Mouse (Mus musculus) ES-E14 (cell line): Measurements from ENCODE around the gene Anxa8. TPM values are rescaled to one million over a fixed set of nuclear protein-coding genes. Genes with fewer than 3 reads are reported as not detected.

Experiments
- DNase-seq: peaks from one replicate; pipeline ENCODE4 v3.0.0-alpha.2; 2013; ENCODE audit warnings: low read depth, low spot score
- H3K27ac ChIP-seq: 2 replicates; pipeline ENCODE4 v1.5.1; 2012; ENCODE audit warnings: low read depth, mild to moderate bottlenecking, low read length, moderate library complexity, mixed read lengths; ENCODE audit not compliant: poor library complexity, insufficient read depth, severe bottlenecking
- H3K36me3 ChIP-seq: 2 replicates; pipeline ENCODE4 v1.6.1; 2012; ENCODE audit warnings: mild to moderate bottlenecking, low read length, moderate library complexity, mixed read lengths; ENCODE audit not compliant: control insufficient read depth, poor library complexity, insufficient read depth, severe bottlenecking
- H3K4me1 ChIP-seq, 2 experiments: fragments of 150-350 bp in 1 of 2; sonication (generic) in 1 of 2; 2 replicates each; pipeline ENCODE4 v1.6.1; 2012; ENCODE audit warnings: low read length in 2 of 2, mild to moderate bottlenecking in 1 of 2, mixed read lengths in 1 of 2; ENCODE audit not compliant: control insufficient read depth in 2 of 2, insufficient read depth in 2 of 2, poor library complexity in 1 of 2
- H3K4me3 ChIP-seq, 2 experiments: fragments of 150-350 bp in 1 of 2; sonication (generic) in 1 of 2; 2 replicates each; pipeline ENCODE4 v1.5.1; 2012; ENCODE audit warnings: low read length in 2 of 2, low read depth in 1 of 2, mild to moderate bottlenecking in 1 of 2, mixed read lengths in 1 of 2; ENCODE audit not compliant: insufficient read depth in 1 of 2, poor library complexity in 1 of 2, severe bottlenecking in 1 of 2
- H3K9ac ChIP-seq: 2 replicates; pipeline ENCODE4 v1.6.1; 2012; ENCODE audit warnings: low read depth, mild to moderate bottlenecking, low read length, mixed read lengths; ENCODE audit not compliant: poor library complexity, insufficient read depth, severe bottlenecking
- H3K9me3 ChIP-seq: fragments of 150-350 bp; sonication (generic); 2 replicates; pipeline ENCODE4 v1.6.1; 2012; ENCODE audit warnings: low read depth, mild to moderate bottlenecking, low read length; ENCODE audit not compliant: control insufficient read depth, insufficient read depth
- CHD2 ChIP-seq: IDR thresholded peaks from 2 replicates; pipeline ENCODE4 v1.6.1; 2014; ENCODE audit warnings: mild to moderate bottlenecking, low read depth, low read length, inconsistent platforms
- HCFC1 ChIP-seq: IDR thresholded peaks from 2 replicates; pipeline ENCODE4 v1.6.1; 2012; ENCODE audit warnings: low read length, inconsistent platforms, borderline replicate concordance; ENCODE audit not compliant: insufficient read depth
- MAFK ChIP-seq: IDR thresholded peaks from 2 replicates; pipeline ENCODE4 v1.6.1; 2014; ENCODE audit warnings: mild to moderate bottlenecking, low read depth, low read length, inconsistent platforms; ENCODE audit not compliant: insufficient read depth
- ZC3H11A ChIP-seq: IDR thresholded peaks from 2 replicates; pipeline ENCODE4 v1.6.1; 2012; ENCODE audit warnings: low read depth, mild to moderate bottlenecking, inconsistent platforms, low read length, borderline replicate concordance
- ZNF384 ChIP-seq: IDR thresholded peaks from 2 replicates; pipeline ENCODE4 v1.6.1; 2012; ENCODE audit warnings: low read depth, low read length, inconsistent platforms
- in situ Hi-C, 2 experiments: fragments of 600-800 bp; cut with MboI; formaldehyde crosslinking; loops; one replicate each; pipeline ENCODE4 v1.15.1; 2025; ENCODE audit warnings: low sequenced_read_pairs in 2 of 2, inconsistent platforms in 1 of 2; ENCODE audit not compliant: unreplicated experiment in 2 of 2
- total RNA-seq: library from RNA; depleted of rRNA; stranded (reverse); fragments of 300-350 nt; gene quantifications from 2 replicates; pipeline ENCODE4 v1.2.3, GENCODE M21; 2012; rRNA removed

The Anxa8 gene
- total RNA-seq, result 3.6 and 5.2 TPM in 2 replicates

GRCm38 (mm10) chr14:34085731-34086130 is at the start of gene Anxa8:
Gene Anxa8, plus strand, starts transcription at chr14:34085981.
- H3K4me1 ChIP-seq, result peaks cover 0 to 2% of the 10 kb centered on the region in 2 experiments; a peak in 1 of 4 replicates
- no peak within 1 kb of the TSS for H3K4me3 ChIP-seq
- DNase-seq, result no peak
- H3K27ac ChIP-seq, result no peak within 1 kb of the TSS
- H3K36me3 ChIP-seq, result no peaks in the 10 kb centered on the region
- no peaks in the 10 kb centered on the region for H3K9me3 ChIP-seq
- H3K9ac ChIP-seq, result no peak within 1 kb of the TSS
- no peak for TF ChIP-seq MAFK
- in situ Hi-C loops, result loop anchor here (10.0 to 25.0 kb wide), 4 partner anchors 309 to 702 kb away; partner anchors contain the start of gene Ldb3 (in 2 of the 2)

DNA sequence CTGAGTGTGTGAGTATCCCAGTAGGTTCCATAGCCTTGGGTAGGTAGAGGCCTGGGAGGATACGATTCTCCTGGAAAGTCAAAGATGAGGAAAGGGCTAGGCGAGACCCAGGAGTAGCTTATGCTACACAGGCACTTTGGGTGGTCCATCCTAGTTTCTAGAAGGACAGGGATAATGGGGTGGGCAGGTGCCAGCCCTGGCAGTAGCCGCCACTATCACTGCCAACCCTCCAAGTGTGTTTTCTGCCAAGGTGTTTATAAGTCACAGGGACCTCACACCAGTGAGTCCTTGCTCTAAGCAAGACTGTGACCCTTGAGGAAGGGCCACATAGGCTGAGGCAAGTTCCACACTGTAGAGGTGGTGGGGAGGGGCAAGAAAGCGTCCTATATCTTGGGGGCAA is 44.5 kb upstream of the Anxa8 start:
- no peak overlapping the region for H3K27ac ChIP-seq
- no peaks in the 10 kb centered on the region for H3K9me3 ChIP-seq
- no peaks in the 10 kb centered on the region for H3K36me3 ChIP-seq
- TF ChIP-seq MAFK, result no peak
- no peak for TF ChIP-seq ZC3H11A
- no peak for TF ChIP-seq CHD2
- TF ChIP-seq ZNF384, result no peak
- no peak for TF ChIP-seq HCFC1
- H3K4me3 ChIP-seq, result no peak overlapping the region
- H3K4me1 ChIP-seq, result no peaks in the 10 kb centered on the region
- in situ Hi-C loops, result no loop called here
- H3K9ac ChIP-seq, result no peak overlapping the region
- DNase-seq, result no peak

- no peak for DNase-seq
- no peak for TF ChIP-seq ZNF384
- TF ChIP-seq CHD2, result no peak
- no peak for TF ChIP-seq ZC3H11A
- no peak for TF ChIP-seq HCFC1
- TF ChIP-seq MAFK, result no peak
- Histone ChIP-seq H3K9me3 (no peaks in the 10 kb centered on the region), H3K4me3 (no peak overlapping the region), H3K36me3 (no peaks in the 10 kb centered on the region), H3K9ac (no peak overlapping the region), H3K27ac (no peak overlapping the region), H3K4me1 (no peaks in the 10 kb centered on the region)
- in situ Hi-C loops, result no loop called here
These were observed 42.4 kb upstream of the Anxa8 start for GRCm38 (mm10) chr14:34043341-34043740.

DNA sequence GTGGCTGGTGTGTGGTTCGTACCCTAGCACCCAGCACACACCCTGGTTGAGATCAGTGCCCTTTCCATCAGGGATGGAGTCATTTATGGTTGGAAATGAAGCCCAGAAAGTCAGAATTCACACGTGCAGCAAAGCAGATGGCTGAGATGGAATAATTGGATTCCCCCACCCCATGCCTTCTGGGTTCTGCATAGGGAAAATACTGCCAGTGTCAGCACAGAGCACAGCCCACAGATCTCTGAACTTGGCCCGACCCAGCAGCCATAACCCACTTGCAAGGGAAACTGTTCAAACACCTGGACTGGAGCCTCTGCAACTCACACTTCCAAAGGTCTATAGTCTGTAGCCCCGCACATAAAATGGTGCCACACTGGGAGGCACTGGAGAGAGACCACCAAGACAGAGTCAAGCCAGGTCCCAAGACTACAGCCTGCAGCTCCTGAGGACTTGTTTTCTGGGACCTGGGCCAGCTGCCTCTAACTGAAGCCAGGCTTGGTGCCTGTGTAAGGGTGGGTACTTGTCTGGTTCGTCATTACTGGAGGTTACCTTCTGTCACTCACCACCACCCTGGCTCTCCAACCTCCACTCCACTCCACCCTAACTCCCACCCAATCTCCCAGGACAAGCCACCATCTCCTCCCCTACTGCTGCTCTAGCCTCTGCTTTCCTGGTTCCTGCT is 35.5 kb upstream of the Anxa8 start:
- no peak overlapping the region for H3K9ac ChIP-seq
- no peaks in the 10 kb centered on the region for H3K9me3 ChIP-seq
- no peaks in the 10 kb centered on the region for H3K4me1 ChIP-seq
- no peak for DNase-seq
- H3K4me3 ChIP-seq, result no peak overlapping the region
- TF ChIP-seq ZC3H11A, result no peak
- H3K27ac ChIP-seq, result no peak overlapping the region
- no peaks in the 10 kb centered on the region for H3K36me3 ChIP-seq
- in situ Hi-C loops, result loop anchor here in 1 of 2 experiments (10.0 kb wide), 1 partner anchor 55 kb away; no protein-coding TSS in a partner anchor

DNA sequence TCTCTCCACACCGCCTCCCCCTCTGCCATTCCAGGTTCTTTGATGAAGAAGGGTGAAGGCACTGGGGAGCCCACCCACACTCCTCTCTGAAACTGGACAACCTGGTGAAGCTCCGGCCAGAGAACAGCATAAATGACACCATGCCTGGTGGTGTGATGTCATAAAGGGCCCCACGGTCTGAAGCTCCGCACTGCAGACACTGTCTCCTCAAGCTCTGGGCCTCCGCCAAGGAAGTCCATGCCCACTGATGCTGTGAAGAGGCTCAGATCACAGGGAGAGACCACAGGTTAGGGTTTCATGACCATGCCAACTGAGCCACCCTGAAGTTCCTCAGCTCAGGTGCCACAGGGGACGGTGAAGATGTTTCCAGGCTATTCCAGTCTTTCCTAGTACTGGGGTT is 33.3 kb upstream of the Anxa8 start, which contains the start of gene Antxrl:
Gene Antxrl, plus strand, starts transcription at position 192 of the 400 bp plus-strand sequence.
- TF ChIP-seq CHD2, result no peak
- no peak for TF ChIP-seq HCFC1
- no peak for TF ChIP-seq ZC3H11A
- no peak for TF ChIP-seq MAFK
- no peak for TF ChIP-seq ZNF384
- DNase-seq, result no peak
- H3K9ac ChIP-seq, result no peak within 1 kb of the TSS

More for the DNA sequence above, 33.3 kb upstream of the Anxa8 start, which contains the start of gene Antxrl:
- in situ Hi-C loops, result loop anchor here in 1 of 2 experiments (10.0 kb wide), 1 partner anchor 58 kb away; no protein-coding TSS in a partner anchor
- H3K9me3 ChIP-seq, result no peaks in the 10 kb centered on the region
- no peaks in the 10 kb centered on the region for H3K36me3 ChIP-seq
- H3K4me3 ChIP-seq, result no peak within 1 kb of the TSS
- H3K4me1 ChIP-seq, result no peaks in the 10 kb centered on the region
- no peak within 1 kb of the TSS for H3K27ac ChIP-seq
